Mouse (Mus musculus) limb, embryonic 14.5 days (tissue): ENCODE measurements around the gene Socs5. TPM values are rescaled to one million over a fixed set of nuclear protein-coding genes. Genes with fewer than 3 reads are reported as not detected.

ENCODE experiments used
- ATAC-seq: fragments of 200-750 bp; cut with Nextera tagmentation; 2 replicates; pipeline ENCODE4 v1.8.0; 2017; ENCODE audit warnings: low read depth, moderate number of reproducible peaks, moderate TSS enrichment; ENCODE audit not compliant: low FRiP score
- DNase-seq: peaks from one replicate; pipeline ENCODE4 v3.0.0-alpha.2; 2015; ENCODE audit warnings: low spot score
- H3K27ac ChIP-seq: fragments of 300-500 bp; sonication (generic); replicated peaks from 2 replicates; pipeline ENCODE4 v1.5.1; 2014; ENCODE audit warnings: low read depth, mild to moderate bottlenecking, low read length, moderate library complexity, mixed read lengths
- H3K27me3 ChIP-seq: fragments of 300-500 bp; sonication (generic); 2 replicates; pipeline ENCODE4 v1.6.1; 2014; ENCODE audit warnings: low read length, mixed read lengths; ENCODE audit not compliant: control insufficient read depth, insufficient read depth
- H3K36me3 ChIP-seq: fragments of 300-500 bp; sonication (generic); 2 replicates; pipeline ENCODE4 v1.6.1; 2014; ENCODE audit warnings: mild to moderate bottlenecking, low read length, moderate library complexity, mixed read lengths; ENCODE audit not compliant: control insufficient read depth, insufficient read depth
- H3K4me1 ChIP-seq: fragments of 300-500 bp; sonication (generic); 2 replicates; pipeline ENCODE4 v1.6.1; 2014; ENCODE audit warnings: antibody characterized with exemption, low read length, mixed read lengths; ENCODE audit not compliant: control insufficient read depth, insufficient read depth
- H3K4me2 ChIP-seq: fragments of 300-500 bp; sonication (generic); replicated peaks from 2 replicates; pipeline ENCODE4 v1.6.1; 2014; ENCODE audit warnings: low read depth, mild to moderate bottlenecking, low read length, moderate library complexity; ENCODE audit not compliant: severe bottlenecking
- H3K4me3 ChIP-seq: fragments of 300-500 bp; sonication (generic); replicated peaks from 2 replicates; pipeline ENCODE4 v1.5.1; 2014; ENCODE audit warnings: low read length
- H3K9ac ChIP-seq: fragments of 300-500 bp; sonication (generic); 2 replicates; pipeline ENCODE4 v1.6.1; 2014; ENCODE audit warnings: mild to moderate bottlenecking, low read depth, low read length, moderate library complexity; ENCODE audit not compliant: severe bottlenecking
- H3K9me3 ChIP-seq: fragments of 300-500 bp; sonication (generic); 2 replicates; pipeline ENCODE4 v1.6.1; 2016; ENCODE audit warnings: low read length; ENCODE audit not compliant: control insufficient read depth
- POLR2A ChIP-seq: fragments of 200-500 bp; IDR thresholded peaks from 2 replicates; pipeline ENCODE4 v1.8.0; 2012; ENCODE audit warnings: inconsistent platforms, mild to moderate bottlenecking, moderate library complexity, borderline replicate concordance; ENCODE audit not compliant: insufficient read depth, insufficient read length; ENCODE audit errors: extremely low read depth
- WGBS: fragments of 180-500 bp; shearing (Covaris S2); extraction: QIAGEN DNeasy Blood & Tissue Kit; methylation state at CpG from one replicate; pipeline ENCODE4 v1.1.7; 2014; 5-methylcytosine and 5-hydroxymethylcytosine counted together
- microRNA-seq: library from miRNA; unstranded; fragments of <30 nt; microRNA quantifications from one replicate; pipeline ENCODE4, GENCODE M21; 2016
- polyA plus RNA-seq, 2 experiments: library from polyadenylated mRNA; depleted of rRNA in 1 of 2; stranded (reverse) in 1 of 2; unstranded in 1 of 2; fragments of >200 nt; fragmentation: Nextera tagmentation in 1 of 2; extraction: Ambion mirVana in 1 of 2; gene quantifications; 2 replicates each; pipeline versions ENCODE4 v1.2.1 to v1.2.3; 2012 to 2014

Gene Socs5
- polyA plus RNA-seq, 2 experiments: 18.4 to 21.2 TPM

DNA sequence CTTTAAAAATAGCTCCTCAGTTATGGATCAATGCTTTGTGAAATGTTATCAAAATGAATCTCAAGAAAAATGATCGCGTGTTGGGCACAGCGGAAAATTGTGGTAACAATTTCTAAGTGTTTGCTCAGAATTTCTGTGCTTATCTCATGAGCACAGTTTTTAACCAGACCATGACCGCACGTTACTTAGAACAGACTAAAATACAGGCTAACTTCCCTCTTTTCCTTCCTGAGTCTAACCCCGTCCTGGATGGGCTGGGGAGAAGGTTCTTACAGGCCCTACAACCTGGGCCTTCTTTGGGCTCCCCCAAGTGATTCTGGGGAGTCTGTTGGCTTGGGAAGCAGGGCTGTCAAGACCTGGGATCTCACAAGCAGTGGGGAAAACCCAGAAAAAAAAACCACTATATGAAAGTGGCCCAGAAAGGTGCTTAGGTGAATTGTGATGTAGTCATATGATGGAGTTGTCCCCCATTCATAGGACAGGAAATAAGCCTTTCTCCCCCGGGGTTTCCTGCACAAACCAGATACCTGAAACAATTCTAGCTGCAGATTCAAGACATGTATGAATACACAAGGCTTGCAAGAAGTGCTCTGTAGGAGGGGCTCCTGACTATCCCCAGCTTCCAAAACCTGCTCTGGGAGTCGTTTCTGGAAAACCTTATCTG, 74.3 kb downstream of the Socs5 start:
- ATAC-seq (no peak), DNase-seq (no peak)
- Histone ChIP-seq H3K27me3 (no peaks in the 10 kb centered on the region), H3K9ac (no peak overlapping the region), H3K9me3 (no peaks in the 10 kb centered on the region), H3K27ac (no peak overlapping the region), H3K4me1 (peaks cover 13% of the 10 kb centered on the region), H3K4me2 (no peak overlapping the region), H3K36me3 (no peaks in the 10 kb centered on the region), H3K4me3 (no peak overlapping the region)
- no peak for TF ChIP-seq POLR2A
- 82% methylated on average over 8 of the region's 8 CpGs for WGBS

DNA sequence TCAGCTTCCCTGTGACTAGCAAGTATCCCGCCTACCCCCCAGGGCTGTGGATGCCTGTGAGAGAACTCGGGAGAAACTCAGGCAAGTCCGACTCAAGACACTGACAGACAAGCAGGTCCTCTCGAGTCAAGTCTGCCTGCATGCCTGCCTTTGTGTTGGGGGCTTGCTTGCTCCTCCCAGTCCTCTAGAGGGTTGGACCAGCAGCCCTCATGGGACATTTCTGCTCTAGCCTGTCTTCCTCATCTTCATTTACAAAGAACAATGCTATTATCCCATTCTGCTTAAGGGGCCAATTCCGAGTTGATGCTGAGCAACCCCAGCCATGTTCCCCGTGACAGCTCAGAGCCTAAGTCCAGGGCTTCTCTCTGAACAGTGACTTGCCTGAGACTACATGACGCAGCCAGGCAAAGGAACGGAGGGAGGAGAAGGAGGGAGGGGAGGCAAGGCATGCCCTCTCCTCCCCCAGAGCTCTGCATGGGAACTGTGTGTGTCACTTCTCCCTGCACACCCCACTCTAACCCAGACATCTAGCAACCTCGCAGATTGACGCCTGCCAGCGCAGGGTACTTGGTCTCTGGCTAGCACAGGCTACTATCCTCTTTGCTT, 78.1 kb downstream of the Socs5 start:
- Histone ChIP-seq H3K4me1 (peaks cover 12% of the 10 kb centered on the region), H3K4me3 (no peak overlapping the region), H3K27me3 (no peaks in the 10 kb centered on the region), H3K9me3 (no peaks in the 10 kb centered on the region), H3K9ac (no peak overlapping the region), H3K4me2 (no peak overlapping the region), H3K27ac (no peak overlapping the region), H3K36me3 (no peaks in the 10 kb centered on the region)
- TF ChIP-seq POLR2A: no peak
- DNase-seq (no peak), ATAC-seq (no peak)
- 41% methylated on average over 11 of the region's 11 CpGs for WGBS

DNA sequence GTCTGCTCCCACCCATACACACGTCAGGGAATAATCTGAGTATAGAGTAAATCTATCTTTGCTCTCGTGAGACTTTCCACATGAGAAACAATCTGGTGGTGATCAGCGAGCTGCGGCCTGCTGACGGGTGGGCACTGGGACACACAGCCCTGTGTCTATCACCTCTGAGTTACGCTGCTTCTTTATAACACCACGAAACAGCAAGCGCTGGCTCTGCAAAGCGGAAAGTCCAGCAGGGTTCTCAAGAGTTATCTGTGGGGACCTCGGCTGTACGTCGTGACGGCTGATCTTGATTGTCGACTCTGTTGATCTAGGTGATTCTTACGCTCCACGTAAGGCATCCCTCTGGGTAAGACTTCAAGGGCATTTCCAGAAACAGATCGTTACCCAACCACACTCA, 79.5 kb downstream of the Socs5 start:
- TF ChIP-seq POLR2A: no peak
- no peak overlapping the region for H3K4me3 ChIP-seq
- no peak overlapping the region for H3K4me2 ChIP-seq
- DNase-seq (no peak), ATAC-seq (no peak)
- no peaks in the 10 kb centered on the region for H3K27me3 ChIP-seq
- H3K27ac ChIP-seq: no peak overlapping the region
- H3K9ac ChIP-seq: no peak overlapping the region
- H3K36me3 ChIP-seq: no peaks in the 10 kb centered on the region
- peaks cover 12% of the 10 kb centered on the region for H3K4me1 ChIP-seq
- WGBS: 40% methylated on average over 17 of the region's 17 CpGs
- H3K9me3 ChIP-seq: no peaks in the 10 kb centered on the region

Small RNA genes within 50 kb of the gene (microRNA-seq; reads per million reads assigned to microRNA genes)
- gene Gm22346: not detected

Other genes starting within 250 kb of the Socs5 start
- gene Tmem247, start 190.3 kb upstream of the Socs5 start, polyA plus RNA-seq (2012; rRNA removed): not detected in 2 replicates
- gene Tmem247, start 190.3 kb upstream of the Socs5 start, polyA plus RNA-seq (2014; fragmentation: Nextera tagmentation; extraction: Ambion mirVana): not detected in 2 replicates
- not detected in 2 replicates for gene Atp6v1e2, start 159.8 kb upstream of the Socs5 start, polyA plus RNA-seq (2012; rRNA removed)
- not detected in 2 replicates for gene Atp6v1e2, start 159.8 kb upstream of the Socs5 start, polyA plus RNA-seq (2014; fragmentation: Nextera tagmentation; extraction: Ambion mirVana)
- 61.5 and 67.4 TPM in 2 replicates for gene Rhoq, start 144.6 kb upstream of the Socs5 start, polyA plus RNA-seq (2012; rRNA removed)
- 35.3 and 35.4 TPM in 2 replicates for gene Rhoq, start 144.6 kb upstream of the Socs5 start, polyA plus RNA-seq (2014; fragmentation: Nextera tagmentation; extraction: Ambion mirVana)
- 21.6 and 23.5 TPM in 2 replicates for gene Pigf, start 82.3 kb upstream of the Socs5 start, polyA plus RNA-seq (2012; rRNA removed)
- 30.5 and 32.9 TPM in 2 replicates for gene Pigf, start 82.3 kb upstream of the Socs5 start, polyA plus RNA-seq (2014; fragmentation: Nextera tagmentation; extraction: Ambion mirVana)
- gene Cript, start 82.1 kb upstream of the Socs5 start, polyA plus RNA-seq (2012; rRNA removed): 36.0 and 42.1 TPM in 2 replicates
- gene Cript, start 82.1 kb upstream of the Socs5 start, polyA plus RNA-seq (2014; fragmentation: Nextera tagmentation; extraction: Ambion mirVana): 126 and 132 TPM in 2 replicates
- gene Mcfd2, start 158.3 kb downstream of the Socs5 start, polyA plus RNA-seq (2012; rRNA removed): 70.3 and 73.6 TPM in 2 replicates
- 89.6 and 98.4 TPM in 2 replicates for gene Mcfd2, start 158.3 kb downstream of the Socs5 start, polyA plus RNA-seq (2014; fragmentation: Nextera tagmentation; extraction: Ambion mirVana)
- gene Ttc7, start 175.2 kb downstream of the Socs5 start, polyA plus RNA-seq (2012; rRNA removed): 7.8 and 12.6 TPM in 2 replicates
- gene Ttc7, start 175.2 kb downstream of the Socs5 start, polyA plus RNA-seq (2014; fragmentation: Nextera tagmentation; extraction: Ambion mirVana): 6.4 and 9.4 TPM in 2 replicates